Mouse (Mus musculus) embryonic fibroblast, embryonic 13.5 days (primary cell): ENCODE measurements around the gene Pcgf6.

ENCODE experiments used
- CTCF ChIP-seq: IDR thresholded peaks from 2 replicates; pipeline ENCODE4 v1.5.1; 2011; ENCODE audit warnings: mild to moderate bottlenecking, control low read depth, low read length, moderate library complexity, borderline replicate concordance; ENCODE audit not compliant: insufficient read depth
- POLR2A ChIP-seq: IDR thresholded peaks from 2 replicates; pipeline ENCODE4 v1.6.1; 2011; ENCODE audit warnings: low read depth, mild to moderate bottlenecking, control low read depth, low read length, moderate library complexity

- no peak for TF ChIP-seq CTCF
- TF ChIP-seq POLR2A: no peak
Measured at GRCm38 (mm10) chr19:47009943-47010342, 40.8 kb downstream of the Pcgf6 start.
